Mouse (Mus musculus) limb, embryonic 14.5 days (tissue): Measurements from ENCODE around the gene Anp32a. TPM values are rescaled to one million over a fixed set of nuclear protein-coding genes. Genes with fewer than 3 reads are reported as not detected.

Experiments
- ATAC-seq: fragments of 200-750 bp; cut with Nextera tagmentation; 2 replicates; pipeline ENCODE4 v1.8.0; 2017; ENCODE audit warnings: low read depth, moderate number of reproducible peaks, moderate TSS enrichment; ENCODE audit not compliant: low FRiP score
- DNase-seq: peaks from one replicate; pipeline ENCODE4 v3.0.0-alpha.2; 2015; ENCODE audit warnings: low spot score
- H3K27ac ChIP-seq: fragments of 300-500 bp; sonication (generic); replicated peaks from 2 replicates; pipeline ENCODE4 v1.5.1; 2014; ENCODE audit warnings: low read depth, mild to moderate bottlenecking, low read length, moderate library complexity, mixed read lengths
- H3K27me3 ChIP-seq: fragments of 300-500 bp; sonication (generic); 2 replicates; pipeline ENCODE4 v1.6.1; 2014; ENCODE audit warnings: low read length, mixed read lengths; ENCODE audit not compliant: control insufficient read depth, insufficient read depth
- H3K36me3 ChIP-seq: fragments of 300-500 bp; sonication (generic); 2 replicates; pipeline ENCODE4 v1.6.1; 2014; ENCODE audit warnings: mild to moderate bottlenecking, low read length, moderate library complexity, mixed read lengths; ENCODE audit not compliant: control insufficient read depth, insufficient read depth
- H3K4me1 ChIP-seq: fragments of 300-500 bp; sonication (generic); 2 replicates; pipeline ENCODE4 v1.6.1; 2014; ENCODE audit warnings: antibody characterized with exemption, low read length, mixed read lengths; ENCODE audit not compliant: control insufficient read depth, insufficient read depth
- H3K4me2 ChIP-seq: fragments of 300-500 bp; sonication (generic); replicated peaks from 2 replicates; pipeline ENCODE4 v1.6.1; 2014; ENCODE audit warnings: low read depth, mild to moderate bottlenecking, low read length, moderate library complexity; ENCODE audit not compliant: severe bottlenecking
- H3K4me3 ChIP-seq: fragments of 300-500 bp; sonication (generic); replicated peaks from 2 replicates; pipeline ENCODE4 v1.5.1; 2014; ENCODE audit warnings: low read length
- H3K9ac ChIP-seq: fragments of 300-500 bp; sonication (generic); 2 replicates; pipeline ENCODE4 v1.6.1; 2014; ENCODE audit warnings: mild to moderate bottlenecking, low read depth, low read length, moderate library complexity; ENCODE audit not compliant: severe bottlenecking
- H3K9me3 ChIP-seq: fragments of 300-500 bp; sonication (generic); 2 replicates; pipeline ENCODE4 v1.6.1; 2016; ENCODE audit warnings: low read length; ENCODE audit not compliant: control insufficient read depth
- POLR2A ChIP-seq: fragments of 200-500 bp; IDR thresholded peaks from 2 replicates; pipeline ENCODE4 v1.8.0; 2012; ENCODE audit warnings: inconsistent platforms, mild to moderate bottlenecking, moderate library complexity, borderline replicate concordance; ENCODE audit not compliant: insufficient read depth, insufficient read length; ENCODE audit errors: extremely low read depth
- WGBS: fragments of 180-500 bp; shearing (Covaris S2); extraction: QIAGEN DNeasy Blood & Tissue Kit; methylation state at CpG from one replicate; pipeline ENCODE4 v1.1.7; 2014; 5-methylcytosine and 5-hydroxymethylcytosine counted together
- polyA plus RNA-seq, 2 experiments: library from polyadenylated mRNA; depleted of rRNA in 1 of 2; stranded (reverse) in 1 of 2; unstranded in 1 of 2; fragments of >200 nt; fragmentation: Nextera tagmentation in 1 of 2; extraction: Ambion mirVana in 1 of 2; gene quantifications; 2 replicates each; pipeline versions ENCODE4 v1.2.1 to v1.2.3; 2012 to 2014

Anp32a gene
- polyA plus RNA-seq, 2 experiments, result 104 to 468 TPM

DNA sequence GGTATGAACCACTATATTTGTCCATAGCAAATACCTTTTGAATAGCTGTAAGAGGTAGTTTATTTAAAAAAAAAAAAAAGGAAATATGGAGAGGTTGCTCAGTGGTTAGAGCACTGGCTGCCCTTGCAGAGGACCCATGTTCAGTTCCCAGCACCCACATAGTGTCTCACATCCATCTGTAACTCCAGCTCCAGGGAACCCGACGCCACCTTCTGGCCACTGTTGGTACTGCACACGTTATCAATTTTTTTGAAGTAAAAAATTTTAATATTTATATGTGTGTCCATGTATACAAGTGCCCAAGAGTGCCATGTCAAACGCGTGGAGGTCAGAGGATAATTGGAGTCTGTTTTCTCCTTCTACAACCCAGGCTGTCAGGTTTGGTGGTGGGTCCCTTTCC is 77.6 kb downstream of the Anp32a start:
- TF ChIP-seq POLR2A, result no peak
- Histone ChIP-seq H3K36me3 (no peaks in the 10 kb centered on the region), H3K4me1 (peaks cover 11% of the 10 kb centered on the region), H3K4me3 (no peak overlapping the region), H3K4me2 (no peak overlapping the region), H3K9me3 (0 out of 2 replicates have a peak, but pooled peaks cover 4% of the 10 kb centered on the region), H3K9ac (no peak overlapping the region), H3K27me3 (no peaks in the 10 kb centered on the region), H3K27ac (no peak overlapping the region)
- no peak for DNase-seq
- ATAC-seq, result no peak
- 64% methylated on average over 5 of the region's 5 CpGs for WGBS

DNA sequence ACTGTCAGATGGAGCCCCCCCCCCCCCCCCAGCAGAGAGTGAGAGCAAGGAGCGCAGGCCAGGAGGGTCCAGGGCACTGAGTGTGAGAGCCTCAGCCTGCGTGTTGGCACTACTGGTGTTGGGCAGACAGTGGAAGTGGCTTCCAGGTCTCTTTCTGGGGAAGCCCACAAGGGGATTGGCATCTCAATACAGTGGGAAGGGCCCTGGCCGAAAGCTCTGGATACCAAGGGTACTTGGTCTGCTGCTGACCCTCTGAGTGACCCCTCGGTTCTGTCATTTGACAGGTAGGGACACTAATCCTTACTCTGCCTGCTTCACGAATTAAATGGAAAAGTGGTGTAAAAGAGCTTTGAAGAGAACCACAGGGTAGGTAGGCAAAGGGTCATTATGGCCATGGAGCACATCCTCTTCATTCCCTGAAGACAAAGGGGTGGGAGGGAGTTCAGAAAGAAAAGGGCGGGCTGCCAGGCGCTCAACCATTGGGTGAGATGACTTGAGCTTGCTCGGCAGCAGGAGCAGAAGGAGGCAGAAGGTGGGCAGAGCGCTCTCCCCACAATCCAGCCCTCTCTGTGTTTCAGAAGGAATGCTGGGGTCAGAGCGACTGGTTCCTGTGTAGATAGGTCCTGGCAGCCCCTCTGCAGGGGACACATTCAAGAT is 79.3 kb downstream of the Anp32a start:
- ATAC-seq, result no peak
- H3K27ac ChIP-seq, result no peak overlapping the region
- peak overlapping the region; percentile 25; the same call in 1 of the 2 replicates for H3K4me3 ChIP-seq
- 0 out of 2 replicates have a peak, but pooled peaks cover 4% of the 10 kb centered on the region for H3K9me3 ChIP-seq
- DNase-seq, result no peak
- TF ChIP-seq POLR2A, result no peak
- 58% methylated on average over 10 of the region's 10 CpGs for WGBS
- H3K36me3 ChIP-seq, result peaks cover 3% of the 10 kb centered on the region; the same call in 1 of the 2 replicates
- no peaks in the 10 kb centered on the region for H3K27me3 ChIP-seq
- peaks cover 6% of the 10 kb centered on the region for H3K4me1 ChIP-seq
- H3K4me2 ChIP-seq, result peak overlapping the region; percentile 49; the same call in 1 of the 2 replicates
- H3K9ac ChIP-seq, result peak overlapping the region; percentile 43; the same call in 1 of the 2 replicates

DNA sequence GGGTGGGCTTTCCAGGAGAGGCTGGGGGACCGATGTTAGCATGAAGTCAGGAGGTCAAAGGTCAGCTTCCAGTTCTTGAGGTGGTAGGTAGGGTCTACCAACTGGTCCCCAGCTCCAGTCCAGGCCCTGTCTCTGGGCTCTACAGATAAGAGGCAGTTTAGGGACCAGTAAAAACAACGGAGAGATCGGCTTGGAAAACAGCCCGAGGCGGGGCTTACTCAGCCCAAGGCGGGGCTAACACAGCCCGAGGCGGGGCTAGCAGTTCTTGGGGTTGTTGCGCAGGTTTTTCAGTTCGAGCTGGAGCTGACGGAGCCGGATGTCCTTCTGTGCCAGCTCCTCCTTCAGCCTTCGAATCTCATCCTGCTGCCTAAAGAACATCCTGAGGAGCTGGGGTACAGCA is 79.9 kb downstream of the Anp32a start:
- no peak overlapping the region for H3K27ac ChIP-seq
- 0 out of 2 replicates have a peak, but pooled peaks cover 4% of the 10 kb centered on the region for H3K9me3 ChIP-seq
- no peaks in the 10 kb centered on the region for H3K27me3 ChIP-seq
- H3K4me2 ChIP-seq, result peak overlapping the region; percentile 49
- peaks cover 3% of the 10 kb centered on the region; the same call in 1 of the 2 replicates for H3K36me3 ChIP-seq
- WGBS, result 3% methylated on average over 13 of the region's 13 CpGs
- H3K4me3 ChIP-seq, result peak overlapping the region; percentile 25
- peak overlapping the region; percentile 43 for H3K9ac ChIP-seq
- peaks cover 6% of the 10 kb centered on the region; the same call in 1 of the 2 replicates for H3K4me1 ChIP-seq
- no peak for TF ChIP-seq POLR2A
- DNase-seq, result peak; percentile 83
- peak; percentile 76 for ATAC-seq

DNA sequence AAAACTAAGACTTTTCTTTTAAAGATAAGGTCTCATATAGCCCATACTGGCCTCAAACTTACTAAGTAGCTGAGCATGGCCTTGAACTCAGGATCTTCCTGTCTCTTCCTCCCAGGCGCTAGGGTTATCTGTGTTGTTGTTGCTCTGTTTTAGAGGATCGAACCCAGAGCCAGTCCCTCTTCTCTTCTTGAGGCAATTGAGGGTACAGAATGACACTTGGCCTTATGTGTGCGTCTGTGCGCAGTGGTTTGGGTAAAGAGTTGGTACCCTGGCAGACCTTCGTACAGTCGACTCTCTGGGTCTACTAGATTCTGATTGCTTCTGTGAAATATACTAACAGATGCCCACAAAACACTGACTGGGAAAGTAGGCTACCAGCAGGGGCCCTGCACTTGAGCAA is 80.8 kb downstream of the Anp32a start:
- Histone ChIP-seq H3K9me3 (0 out of 2 replicates have a peak, but pooled peaks cover 4% of the 10 kb centered on the region), H3K27me3 (no peaks in the 10 kb centered on the region), H3K4me2 (no peak overlapping the region), H3K27ac (no peak overlapping the region), H3K4me3 (no peak overlapping the region), H3K36me3 (peaks cover 3% of the 10 kb centered on the region; the same call in 1 of the 2 replicates), H3K9ac (no peak overlapping the region), H3K4me1 (peaks cover 3% of the 10 kb centered on the region; the same call in 1 of the 2 replicates)
- WGBS, result 95% methylated on average over 6 of the region's 6 CpGs
- DNase-seq (no peak), ATAC-seq (no peak)
- no peak for TF ChIP-seq POLR2A

DNA sequence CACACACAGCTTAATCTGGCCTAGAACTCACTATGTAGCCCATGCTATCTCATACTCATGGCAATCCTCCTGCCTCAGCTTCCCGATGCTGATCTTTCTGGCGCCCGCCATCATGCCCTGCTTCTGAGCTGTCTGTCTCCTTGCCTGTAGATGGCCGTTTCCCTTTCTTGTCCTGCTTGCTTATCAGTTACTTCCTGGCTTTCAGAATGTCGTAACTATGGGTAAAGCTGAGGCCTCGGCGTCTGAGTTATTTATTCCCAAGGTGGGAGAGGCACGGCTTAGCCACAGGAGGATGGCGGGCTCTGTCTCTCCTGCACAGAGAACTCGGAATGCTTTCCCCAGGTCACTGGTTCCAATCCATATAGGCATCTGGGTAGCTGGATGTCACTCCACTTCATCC is 81.8 kb downstream of the Anp32a start:
- Histone ChIP-seq H3K27ac (no peak overlapping the region), H3K36me3 (peaks cover 7% of the 10 kb centered on the region), H3K4me2 (no peak overlapping the region), H3K4me3 (no peak overlapping the region), H3K9me3 (0 out of 2 replicates have a peak, but pooled peaks cover 4% of the 10 kb centered on the region), H3K27me3 (no peaks in the 10 kb centered on the region), H3K9ac (no peak overlapping the region), H3K4me1 (peaks cover 3% of the 10 kb centered on the region; the same call in 1 of the 2 replicates)
- TF ChIP-seq POLR2A, result no peak
- DNase-seq (no peak), ATAC-seq (no peak)
- whole genome bisulfite sequencing, result 91% methylated on average over 10 of the region's 10 CpGs
